Mouse (Mus musculus) lung, adult 2 months (tissue): Measurements from ENCODE around the gene Rilp.

Experiments
- CTCF ChIP-seq: fragments of 200-500 bp; IDR thresholded peaks from 2 replicates; pipeline ENCODE4 v1.5.1; 2011; ENCODE audit warnings: mild to moderate bottlenecking, low read length, control low read depth; ENCODE audit not compliant: insufficient read depth
- POLR2A ChIP-seq: fragments of 200-500 bp; IDR thresholded peaks from 2 replicates; pipeline ENCODE4 v1.6.1; 2011; ENCODE audit warnings: low read depth, mild to moderate bottlenecking, control low read depth, low read length, borderline replicate concordance; ENCODE audit errors: extremely low read depth

GRCm38 (mm10) chr11:75538970-75539299, 29.0 kb downstream of the Rilp start:
- no peak for TF ChIP-seq POLR2A
- TF ChIP-seq CTCF, result no peak
